Mouse (Mus musculus) lung, embryonic 16.5 days (tissue): ENCODE measurements around the gene Tbc1d22b. TPM values are rescaled to one million over a fixed set of nuclear protein-coding genes. Genes with fewer than 3 reads are reported as not detected.
A peak's percentile ranks its signal among the peaks of the same experiment; 100 is the strongest.

ENCODE experiments used
- ATAC-seq: fragments of 200-750 bp; cut with Nextera tagmentation; 2 replicates; pipeline ENCODE4 v1.8.0; 2017; ENCODE audit warnings: low read depth, mild to moderate bottlenecking, moderate library complexity
- H3K27ac ChIP-seq: fragments of 300-500 bp; sonication (generic); 2 replicates; pipeline ENCODE4 v1.5.1; 2014; ENCODE audit warnings: mild to moderate bottlenecking, control low read depth, low read length
- H3K27me3 ChIP-seq: fragments of 300-500 bp; sonication (generic); 2 replicates; pipeline ENCODE4 v1.6.1; 2014; ENCODE audit warnings: low read depth, low read length, mixed read lengths; ENCODE audit not compliant: control insufficient read depth, insufficient read depth
- H3K36me3 ChIP-seq: fragments of 300-500 bp; sonication (generic); 2 replicates; pipeline ENCODE4 v1.6.1; 2014; ENCODE audit warnings: low read length; ENCODE audit not compliant: control insufficient read depth, insufficient read depth
- H3K4me1 ChIP-seq: fragments of 300-500 bp; sonication (generic); replicated peaks from 2 replicates; pipeline ENCODE4 v1.6.1; 2014; ENCODE audit warnings: low read length, mixed read lengths; ENCODE audit not compliant: control insufficient read depth, insufficient read depth
- H3K4me2 ChIP-seq: fragments of 300-500 bp; sonication (generic); 2 replicates; pipeline ENCODE4 v1.6.1; 2014; ENCODE audit warnings: low read depth, low read length, control low read depth
- H3K4me3 ChIP-seq: fragments of 300-500 bp; sonication (generic); 2 replicates; pipeline ENCODE4 v1.5.1; 2014; ENCODE audit warnings: mild to moderate bottlenecking, low read length, control low read depth
- H3K9ac ChIP-seq: fragments of 300-500 bp; sonication (generic); 2 replicates; pipeline ENCODE4 v1.6.1; 2014; ENCODE audit warnings: low read length, control low read depth
- H3K9me3 ChIP-seq: fragments of 300-500 bp; sonication (generic); 2 replicates; pipeline ENCODE4 v1.6.1; 2016; ENCODE audit warnings: low read length; ENCODE audit not compliant: control insufficient read depth
- WGBS: fragments of 180-500 bp; shearing (Covaris S2); extraction: QIAGEN DNeasy Blood & Tissue Kit; methylation state at CpG from one replicate; pipeline ENCODE4 v1.1.7; 2014; 5-methylcytosine and 5-hydroxymethylcytosine counted together
- polyA plus RNA-seq: library from polyadenylated mRNA; unstranded; fragments of >200 nt; fragmentation: Nextera tagmentation; extraction: Ambion mirVana; gene quantifications from 2 replicates; pipeline ENCODE4 v1.2.1, GENCODE M21; 2015

The Tbc1d22b gene
- 12.6 and 14.9 TPM in 2 replicates for polyA plus RNA-seq

DNA sequence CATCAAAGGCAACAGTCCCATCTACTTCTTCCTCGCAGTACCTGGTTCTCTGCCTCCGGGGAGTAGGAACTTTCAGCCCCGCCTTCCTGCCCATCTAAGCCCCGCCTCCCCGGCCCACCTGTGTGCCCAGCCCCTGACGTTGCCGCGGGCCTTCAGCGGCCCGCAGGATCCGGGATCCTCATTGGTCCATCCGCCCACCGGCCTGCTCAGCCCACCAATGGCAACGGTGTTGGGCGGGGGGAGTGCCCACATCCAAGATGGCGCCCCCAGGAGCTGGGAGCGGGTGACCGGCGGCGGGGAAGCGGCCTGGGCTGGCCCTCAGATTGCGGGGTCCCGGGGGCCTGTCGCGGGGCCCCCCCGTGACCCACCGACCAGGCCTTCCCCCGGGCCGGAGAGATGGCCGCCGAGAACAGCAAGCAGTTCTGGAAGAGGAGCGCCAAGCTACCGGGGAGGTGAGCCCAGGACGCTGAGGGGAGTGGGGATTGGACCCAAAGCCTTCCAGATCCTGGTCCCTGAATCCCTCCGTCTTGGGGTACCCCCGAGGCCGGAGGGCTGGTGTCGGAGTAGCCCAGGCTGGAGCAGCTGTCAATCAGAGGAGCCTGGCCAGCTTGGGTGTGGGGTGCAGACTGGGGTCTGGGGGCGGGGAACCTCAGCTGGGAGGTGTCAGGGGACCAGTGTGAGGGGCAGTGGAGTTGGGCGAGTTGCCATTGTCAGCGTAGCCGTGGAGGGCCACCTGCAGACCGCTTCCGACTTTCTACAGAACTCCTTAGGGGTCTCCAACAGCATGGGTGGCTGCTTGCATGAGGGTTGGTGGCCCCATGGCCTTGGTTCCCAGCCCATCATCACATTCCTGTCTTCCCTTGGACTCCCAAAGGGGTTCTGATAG is at the start of gene Tbc1d22b, which contains the start of gene Gm17657:
Tbc1d22b (plus strand) TSS at position 243 of the 886 bp plus-strand sequence.
Gm17657 (minus strand) TSS at position 96 of the 886 bp plus-strand sequence.
- WGBS = under 1% methylated on average over 44 of the region's 44 CpGs
- no peak within 1 kb of the TSS; the same call in 1 of the 2 replicates for H3K27ac ChIP-seq
- ATAC-seq = peak; percentile 100

GRCm38 (mm10) chr17:29500243-29500740 is 49.3 kb upstream of the Tbc1d22b start:
- no peak for ATAC-seq
- Histone ChIP-seq H3K27ac (no peak overlapping the region), H3K4me3 (no peak overlapping the region)

More for the DNA sequence above, at the start of gene Tbc1d22b, which contains the start of gene Gm17657:
- Histone ChIP-seq H3K4me3 (peak within 1 kb of the TSS; percentile 79), H3K36me3 (no peaks in the 10 kb centered on the region), H3K4me1 (peaks cover 22% of the 10 kb centered on the region), H3K27me3 (no peaks in the 10 kb centered on the region), H3K9ac (peak within 1 kb of the TSS; percentile 93), H3K4me2 (peak within 1 kb of the TSS; percentile 85), H3K9me3 (no peaks in the 10 kb centered on the region)

GRCm38 (mm10) chr17:29500802-29501469 is 48.6 kb upstream of the Tbc1d22b start:
- peaks cover 3% of the 10 kb centered on the region; the same call in 1 of the 2 replicates for H3K9me3 ChIP-seq
- H3K36me3 ChIP-seq = no peaks in the 10 kb centered on the region
- no peak overlapping the region for H3K27ac ChIP-seq
- H3K4me1 ChIP-seq = peaks cover 6% of the 10 kb centered on the region
- ATAC-seq = peak; percentile 63
- no peaks in the 10 kb centered on the region for H3K27me3 ChIP-seq
- no peak overlapping the region for H3K4me2 ChIP-seq
- H3K4me3 ChIP-seq = no peak overlapping the region
- no peak overlapping the region for H3K9ac ChIP-seq
- 59% methylated on average over 17 of the region's 17 CpGs for WGBS

More at GRCm38 (mm10) chr17:29500243-29500740, 49.3 kb upstream of the Tbc1d22b start:
- WGBS = 68% methylated on average over 7 of the region's 7 CpGs
- peaks cover 6% of the 10 kb centered on the region for H3K4me1 ChIP-seq
- no peaks in the 10 kb centered on the region for H3K36me3 ChIP-seq
- H3K9me3 ChIP-seq = peaks cover 3% of the 10 kb centered on the region; the same call in 1 of the 2 replicates
- no peaks in the 10 kb centered on the region for H3K27me3 ChIP-seq
- no peak overlapping the region for H3K4me2 ChIP-seq
- H3K9ac ChIP-seq = no peak overlapping the region

DNA sequence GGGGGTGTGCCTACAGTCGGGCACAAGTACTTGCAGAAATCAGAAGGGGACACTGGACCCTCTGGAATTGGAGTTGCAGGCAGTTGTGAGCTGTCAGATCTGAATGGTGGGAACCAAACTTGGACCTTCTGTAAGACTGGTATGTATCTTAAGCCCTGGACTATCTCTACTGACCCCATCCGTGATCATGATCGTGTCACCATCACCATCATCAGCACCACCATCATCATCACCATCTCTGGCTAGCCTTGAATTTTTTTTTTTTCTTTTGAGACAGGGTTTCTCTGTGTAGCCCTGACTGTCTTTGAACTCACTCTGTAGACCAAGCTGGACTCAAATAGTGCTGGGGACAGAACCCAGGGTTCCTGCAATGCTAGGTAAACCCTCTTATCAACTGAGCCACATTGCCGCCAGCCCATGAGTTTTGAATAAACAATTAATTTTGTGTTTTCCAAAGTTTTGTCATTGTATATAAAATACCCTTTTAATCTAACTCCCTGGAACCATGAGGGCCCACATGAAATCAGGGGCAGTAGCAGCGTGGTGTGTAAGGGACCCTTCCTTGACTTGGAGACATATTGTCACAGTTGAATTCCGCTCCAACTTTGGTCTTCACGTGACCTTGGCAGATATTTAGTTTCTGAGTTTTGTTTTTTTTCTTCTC is 47.4 kb upstream of the Tbc1d22b start:
- Histone ChIP-seq H3K27ac (0 out of 2 replicates have a peak overlapping the region, but pooled peaks have one; percentile 28), H3K4me3 (no peak overlapping the region), H3K9me3 (peaks cover 3% of the 10 kb centered on the region; the same call in 1 of the 2 replicates), H3K36me3 (no peaks in the 10 kb centered on the region), H3K4me2 (peak overlapping the region; percentile 50), H3K27me3 (no peaks in the 10 kb centered on the region), H3K4me1 (peaks cover 6% of the 10 kb centered on the region), H3K9ac (no peak overlapping the region)
- ATAC-seq = no peak
- WGBS = 58% methylated on average over 7 of the region's 7 CpGs

- 8% methylated on average over 32 of the region's 32 CpGs for WGBS
Measured at GRCm38 (mm10) chr17:29502669-29503665, 46.6 kb upstream of the Tbc1d22b start.

GRCm38 (mm10) chr17:29503700-29504099 is 45.9 kb upstream of the Tbc1d22b start:
- H3K36me3 ChIP-seq = no peaks in the 10 kb centered on the region
- no peak overlapping the region for H3K4me3 ChIP-seq
- peaks cover 2% of the 10 kb centered on the region; the same call in 1 of the 2 replicates for H3K4me1 ChIP-seq
- 74% methylated on average over 5 of the region's 5 CpGs for WGBS
- peaks cover 3% of the 10 kb centered on the region; the same call in 1 of the 2 replicates for H3K9me3 ChIP-seq
- no peak overlapping the region for H3K27ac ChIP-seq
- H3K9ac ChIP-seq = no peak overlapping the region
- H3K27me3 ChIP-seq = no peaks in the 10 kb centered on the region
- no peak overlapping the region for H3K4me2 ChIP-seq
- ATAC-seq = no peak

More at GRCm38 (mm10) chr17:29502669-29503665, 46.6 kb upstream of the Tbc1d22b start:
- ATAC-seq = no peak; the same call in 1 of the 2 replicates
- no peak overlapping the region for H3K9ac ChIP-seq
- H3K4me3 ChIP-seq = peak overlapping the region; percentile 7
- peaks cover 3% of the 10 kb centered on the region; the same call in 1 of the 2 replicates for H3K9me3 ChIP-seq
- H3K4me2 ChIP-seq = peak overlapping the region; percentile 50
- H3K4me1 ChIP-seq = peaks cover 4% of the 10 kb centered on the region
- no peaks in the 10 kb centered on the region for H3K36me3 ChIP-seq
- no peaks in the 10 kb centered on the region for H3K27me3 ChIP-seq
- H3K27ac ChIP-seq = 0 out of 2 replicates have a peak overlapping the region, but pooled peaks have one; percentile 28

DNA sequence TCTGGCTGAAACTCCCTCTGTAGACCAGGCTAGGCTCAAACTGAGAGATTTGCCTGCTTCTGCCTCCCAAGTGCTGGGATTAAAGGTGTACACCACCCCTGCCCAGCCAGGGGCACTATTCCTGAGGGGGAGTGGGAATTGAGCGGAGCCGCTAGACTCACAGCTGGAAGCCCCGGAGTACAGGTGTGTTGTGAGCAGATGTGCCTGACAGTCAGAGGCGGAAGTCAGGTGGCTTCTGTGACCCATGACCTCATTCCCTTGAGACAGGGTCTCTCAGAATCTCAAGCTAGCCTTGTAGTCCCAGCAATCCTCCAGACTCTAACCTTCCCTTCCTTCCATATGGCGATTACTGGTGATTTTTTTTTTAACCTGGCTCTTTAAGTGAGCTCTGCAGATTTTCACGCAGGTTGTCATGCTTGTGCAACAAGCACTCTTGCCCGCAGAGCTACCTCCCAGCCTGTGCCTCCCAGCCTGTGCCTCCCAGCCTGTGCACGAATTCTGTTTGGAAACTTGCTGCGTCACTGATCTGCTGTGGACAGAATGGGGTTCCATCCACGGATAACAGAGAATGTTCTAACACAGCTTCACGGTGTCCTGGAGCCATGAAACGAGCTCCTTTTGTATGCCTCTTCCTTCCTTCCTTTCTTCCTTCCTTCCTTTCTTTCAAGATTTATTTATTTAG is 40.5 kb upstream of the Tbc1d22b start:
- H3K9me3 ChIP-seq = no peaks in the 10 kb centered on the region
- H3K36me3 ChIP-seq = no peaks in the 10 kb centered on the region
- H3K4me1 ChIP-seq = no peaks in the 10 kb centered on the region
- H3K27ac ChIP-seq = no peak overlapping the region
- no peak for ATAC-seq
- H3K27me3 ChIP-seq = no peaks in the 10 kb centered on the region
- no peak overlapping the region for H3K4me3 ChIP-seq
- no peak overlapping the region for H3K4me2 ChIP-seq
- no peak overlapping the region for H3K9ac ChIP-seq
- WGBS = 57% methylated on average over 12 of the region's 12 CpGs
